Mouse (Mus musculus): ENCODE results near the gene Cdc42ep3. TPM values are rescaled to one million over a fixed set of nuclear protein-coding genes. Genes with fewer than 3 reads are reported as not detected.

Gene Cdc42ep3
- 10 to 100 TPM; 18.9 to 23.8 TPM for total RNA-seq (2023)

DNA sequence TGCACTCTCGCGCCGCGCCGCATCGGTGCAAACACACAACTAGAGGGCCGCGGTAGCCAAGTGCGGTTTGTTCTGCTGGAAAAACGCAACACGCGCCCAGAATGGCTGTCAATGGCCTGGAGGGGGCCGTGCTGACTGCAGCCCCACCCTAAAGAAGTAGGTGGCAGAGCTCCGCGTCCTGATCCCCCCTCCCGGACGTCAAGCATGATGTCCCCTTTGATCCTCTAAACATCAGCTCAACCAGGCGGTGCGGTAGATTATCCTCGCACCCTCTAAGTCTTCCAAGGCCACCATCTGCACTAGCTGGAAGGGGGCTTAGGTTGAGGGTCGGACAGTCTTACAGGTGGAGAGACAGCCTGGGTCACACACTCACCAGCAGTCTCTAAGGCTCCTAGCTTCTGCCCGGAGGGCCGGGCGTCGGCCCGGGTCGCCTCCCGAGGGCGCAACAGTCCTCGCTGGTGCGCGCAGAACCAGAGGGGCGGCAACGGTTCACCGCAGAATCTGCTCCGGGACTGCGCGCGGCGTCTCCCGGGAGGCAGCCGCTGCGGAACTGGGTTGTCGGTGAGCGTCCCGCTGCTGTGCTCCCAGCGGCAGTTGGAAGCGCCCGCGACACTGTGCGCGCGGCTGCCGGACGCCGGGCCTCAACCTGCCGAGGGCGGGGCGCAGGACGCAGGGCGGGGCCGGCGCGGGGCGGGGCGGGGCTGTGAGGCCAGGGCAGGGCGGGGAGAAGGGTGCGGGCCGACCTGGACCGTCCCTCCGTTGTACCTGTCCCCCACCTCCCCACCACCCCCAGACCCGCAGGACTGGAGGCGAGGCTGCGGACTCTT, at the start of gene Cdc42ep3:
TSS of gene Cdc42ep3 (minus strand) at position 648 of the 827 bp plus-strand sequence.

All from B cell, adult 67 days (primary cell).